ENCODE assay signal across 8 mouse cellular contexts in the genomic region with DNA sequence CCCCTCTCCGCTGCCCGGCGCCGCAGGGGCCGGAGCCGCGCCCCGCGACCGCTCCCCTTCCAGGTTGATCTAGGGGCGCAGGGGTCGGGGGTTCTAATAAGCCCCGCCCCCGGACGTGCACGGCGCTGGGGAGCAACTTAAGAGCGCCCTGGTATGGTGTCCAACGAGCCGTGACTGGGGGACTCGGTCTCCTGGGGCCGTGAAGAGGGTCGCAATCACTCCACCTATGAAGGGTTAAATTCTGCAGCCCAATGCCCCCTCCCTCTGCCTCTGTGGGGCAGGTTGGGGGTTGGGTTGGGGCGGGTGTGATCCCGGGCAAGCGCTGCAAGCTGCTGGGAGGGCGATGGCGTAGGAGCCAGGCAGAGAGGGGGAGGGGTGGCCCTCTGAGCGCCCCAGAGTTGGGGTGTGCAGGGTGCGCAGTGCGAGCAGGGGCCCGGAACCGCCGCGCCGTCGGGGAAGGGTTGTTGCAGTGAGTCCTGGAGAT. TPM values are rescaled to one million over a fixed set of nuclear protein-coding genes. Genes with fewer than 3 reads are reported as not detected.
DNase-seq lines count a peak whose midpoint lies in the region; ATAC-seq and TF ChIP-seq lines count a peak whose summit lies in the region.

No protein-coding gene starts in this region.

- 0 out of 2 replicates have a peak, but pooled peaks have one; percentile 9 for TF ChIP-seq POLR2A in brain, embryonic 14.5 days (IDR thresholded peaks at IDR 0.05; ENCODE audit: borderline replicate concordance, extremely low read depth, insufficient read depth, insufficient read length, poor library complexity, severe bottlenecking)

- peak; percentile 80 for ATAC-seq in forebrain, embryonic 11.5 days (replicated peaks; ENCODE audit: low FRiP score)
- peak; percentile 86 for ATAC-seq in heart, embryonic 16.5 days (replicated peaks; ENCODE audit: extremely low read depth, insufficient read depth, low FRiP score)
- peak; percentile 81 for ATAC-seq in liver, postnatal 0 days
- peak; percentile 72 for ATAC-seq in neural tube, embryonic 12.5 days (ENCODE audit: low FRiP score, low read depth)
- ATAC-seq in stomach, postnatal 0 days (ENCODE audit: low FRiP score, low TSS enrichment): peak; percentile 77

- H3K36me3 ChIP-seq in forebrain, embryonic 11.5 days (ENCODE audit: control insufficient read depth, insufficient read depth, low read length): no peaks in the 10 kb centered on the region
- H3K36me3 ChIP-seq in heart, embryonic 16.5 days (ENCODE audit: control insufficient read depth, insufficient read depth): no peaks in the 10 kb centered on the region
- 0 out of 2 replicates have a peak, but pooled peaks cover 2% of the 10 kb centered on the region for H3K36me3 ChIP-seq in liver, postnatal 0 days (replicated peaks; ENCODE audit: insufficient read depth, low read length)
- no peaks in the 10 kb centered on the region for H3K36me3 ChIP-seq in neural tube, embryonic 12.5 days
- H3K36me3 ChIP-seq in stomach, postnatal 0 days (ENCODE audit: control insufficient read depth, insufficient read depth, low read length): no peaks in the 10 kb centered on the region

- peak overlapping the region; percentile 88 for H3K4me2 ChIP-seq in forebrain, embryonic 11.5 days (ENCODE audit: low read depth, low read length, severe bottlenecking)
- H3K4me2 ChIP-seq in heart, embryonic 16.5 days (ENCODE audit: low read depth, low read length): peak overlapping the region; percentile 77
- peak overlapping the region; percentile 88 for H3K4me2 ChIP-seq in liver, postnatal 0 days (ENCODE audit: low read depth, low read length)
- peak overlapping the region; percentile 81 for H3K4me2 ChIP-seq in neural tube, embryonic 12.5 days (replicated peaks)
- peak overlapping the region; percentile 78 for H3K4me2 ChIP-seq in stomach, postnatal 0 days (replicated peaks; ENCODE audit: low read depth)

- peak; percentile 90 for DNase-seq in CD4-positive, CD25-positive, alpha-beta regulatory T cell, adult 2 months (ENCODE audit: low read depth, low spot score)
- peak; percentile 70 for DNase-seq in brain, embryonic 14.5 days (ENCODE audit: low read depth)
- DNase-seq in forebrain, embryonic 11.5 days (ENCODE audit: low spot score): peak; percentile 75
- peak; percentile 69 to 86 for DNase-seq in kidney, postnatal 25 days
- peak; percentile 77 for DNase-seq in liver, postnatal 0 days
- DNase-seq in stomach, postnatal 0 days (ENCODE audit: low spot score): peak; percentile 82

- no peak for TF ChIP-seq EP300 in liver, postnatal 0 days (IDR thresholded peaks at IDR 0.05; ENCODE audit: low read depth)
- TF ChIP-seq EP300 in stomach, postnatal 0 days (optimal IDR thresholded peaks at IDR 0.05): no peak

- H3K4me1 ChIP-seq in forebrain, embryonic 11.5 days (replicated peaks; ENCODE audit: control insufficient read depth, insufficient read depth, low read length): no peaks in the 10 kb centered on the region; the same call in 1 of the 2 replicates
- H3K4me1 ChIP-seq in heart, embryonic 16.5 days (ENCODE audit: control insufficient read depth, insufficient read depth, low read length): peaks cover 10% of the 10 kb centered on the region; the same call in 1 of the 2 replicates
- H3K4me1 ChIP-seq in liver, postnatal 0 days (ENCODE audit: insufficient read depth): peaks cover 11% of the 10 kb centered on the region
- peaks cover 17% of the 10 kb centered on the region for H3K4me1 ChIP-seq in neural tube, embryonic 12.5 days
- H3K4me1 ChIP-seq in stomach, postnatal 0 days (replicated peaks; ENCODE audit: control insufficient read depth, insufficient read depth): peaks cover 4% of the 10 kb centered on the region

- under 1% methylated on average over 37 of the region's 37 CpGs for WGBS in forebrain, embryonic 11.5 days
- WGBS in heart, embryonic 16.5 days: 1% methylated on average over 37 of the region's 37 CpGs
- WGBS in liver, postnatal 0 days (ENCODE audit: insufficient replicate concordance): 1% methylated on average over 35 of the region's 37 CpGs
- WGBS in neural tube, embryonic 12.5 days: under 1% methylated on average over 37 of the region's 37 CpGs
- WGBS in stomach, postnatal 0 days: 0% methylated on average over 34 of the region's 37 CpGs

- H3K4me3 ChIP-seq in forebrain, embryonic 11.5 days (ENCODE audit: low read depth, low read length): peak overlapping the region; percentile 81
- H3K4me3 ChIP-seq in heart, embryonic 16.5 days (ENCODE audit: low read length): peak overlapping the region; percentile 95
- H3K4me3 ChIP-seq in liver, postnatal 0 days (ENCODE audit: low read depth, low read length): peak overlapping the region; percentile 85
- peak overlapping the region; percentile 79 for H3K4me3 ChIP-seq in neural tube, embryonic 12.5 days
- H3K4me3 ChIP-seq in stomach, postnatal 0 days (ENCODE audit: low read depth, low read length): peak overlapping the region; percentile 93

- H3K27me3 ChIP-seq in forebrain, embryonic 11.5 days (ENCODE audit: control insufficient read depth, insufficient read depth, low read length): no peaks in the 10 kb centered on the region
- no peaks in the 10 kb centered on the region for H3K27me3 ChIP-seq in heart, embryonic 16.5 days (ENCODE audit: control insufficient read depth, insufficient read depth, low read length)
- H3K27me3 ChIP-seq in liver, postnatal 0 days (ENCODE audit: insufficient read depth, low read length): no peaks in the 10 kb centered on the region
- H3K27me3 ChIP-seq in neural tube, embryonic 12.5 days (replicated peaks): no peaks in the 10 kb centered on the region
- H3K27me3 ChIP-seq in stomach, postnatal 0 days (ENCODE audit: control insufficient read depth, insufficient read depth, low read length): no peaks in the 10 kb centered on the region

- H3K9ac ChIP-seq in forebrain, embryonic 11.5 days (ENCODE audit: low read length): peak overlapping the region; percentile 86
- peak overlapping the region; percentile 98 for H3K9ac ChIP-seq in heart, embryonic 16.5 days (ENCODE audit: low read length)
- H3K9ac ChIP-seq in liver, postnatal 0 days (replicated peaks): peak overlapping the region; percentile 89
- peak overlapping the region; percentile 92 for H3K9ac ChIP-seq in neural tube, embryonic 12.5 days
- peak overlapping the region; percentile 95 for H3K9ac ChIP-seq in stomach, postnatal 0 days (ENCODE audit: low read length)

- H3K9me3 ChIP-seq in forebrain, embryonic 11.5 days (ENCODE audit: control insufficient read depth, low read length): no peaks in the 10 kb centered on the region
- no peaks in the 10 kb centered on the region for H3K9me3 ChIP-seq in heart, embryonic 16.5 days (replicated peaks; ENCODE audit: control insufficient read depth, low read length)
- no peaks in the 10 kb centered on the region for H3K9me3 ChIP-seq in liver, postnatal 0 days (ENCODE audit: low read length)
- no peaks in the 10 kb centered on the region for H3K9me3 ChIP-seq in neural tube, embryonic 12.5 days
- H3K9me3 ChIP-seq in stomach, postnatal 0 days (ENCODE audit: control insufficient read depth, low read length): no peaks in the 10 kb centered on the region

- H3K27ac ChIP-seq in forebrain, embryonic 11.5 days (ENCODE audit: low read depth, low read length): no peak overlapping the region
- H3K27ac ChIP-seq in heart, embryonic 16.5 days (ENCODE audit: low read length): peak overlapping the region; percentile 93
- peak overlapping the region; percentile 91 for H3K27ac ChIP-seq in liver, postnatal 0 days (ENCODE audit: low read depth)
- peak overlapping the region; percentile 55; the same call in 1 of the 2 replicates for H3K27ac ChIP-seq in neural tube, embryonic 12.5 days
- H3K27ac ChIP-seq in stomach, postnatal 0 days (replicated peaks): peak overlapping the region; percentile 95

- no peak for TF ChIP-seq CTCF in brain, embryonic 14.5 days (IDR thresholded peaks at IDR 0.05; ENCODE audit: borderline replicate concordance, extremely low read depth, insufficient read depth, insufficient read length)
- TF ChIP-seq CTCF in liver, postnatal 0 days (IDR thresholded peaks at IDR 0.05; ENCODE audit: low read depth): no peak
- TF ChIP-seq CTCF in stomach, postnatal 0 days (IDR thresholded peaks at IDR 0.05; ENCODE audit: low read depth): no peak

RNA-seq across cellular contexts. Expression of gene Zbtb4, which starts 0.5 kb away (rescaled TPM):
- polyA plus RNA-seq in brain, embryonic 14.5 days (2012; rRNA removed): 10.0 and 12.1 TPM in 2 replicates
- polyA plus RNA-seq in forebrain, embryonic 11.5 days (2014; fragmentation: Nextera tagmentation; extraction: Ambion mirVana): 1.1 and 1.4 TPM in 2 replicates
- 3.6 TPM in 2 replicates for polyA plus RNA-seq in heart, embryonic 16.5 days (2015; fragmentation: Nextera tagmentation; extraction: Ambion mirVana)
- 0.67 and 0.75 TPM in 2 replicates for polyA plus RNA-seq in liver, postnatal 0 days (2015; fragmentation: Nextera tagmentation; extraction: Ambion mirVana)
- polyA plus RNA-seq in neural tube, embryonic 12.5 days (2016; fragmentation: Nextera tagmentation; extraction: Ambion mirVana): 2.3 and 2.4 TPM in 2 replicates
- polyA plus RNA-seq in stomach, postnatal 0 days (2015; fragmentation: Nextera tagmentation; extraction: Ambion mirVana): 2.6 and 2.7 TPM in 2 replicates

RNA-seq across cellular contexts. Expression of gene Slc35g3, which starts 4.4 kb away (rescaled TPM):
- polyA plus RNA-seq in brain, embryonic 14.5 days (2012; rRNA removed): 0.68 and 1.1 TPM in 2 replicates
- not detected in 2 replicates for polyA plus RNA-seq in forebrain, embryonic 11.5 days (2014; fragmentation: Nextera tagmentation; extraction: Ambion mirVana)
- polyA plus RNA-seq in heart, embryonic 16.5 days (2015; fragmentation: Nextera tagmentation; extraction: Ambion mirVana): 0.16 and 0.18 TPM in 2 replicates
- polyA plus RNA-seq in liver, postnatal 0 days (2015; fragmentation: Nextera tagmentation; extraction: Ambion mirVana): not detected in 2 replicates
- not detected in 2 replicates for polyA plus RNA-seq in neural tube, embryonic 12.5 days (2016; fragmentation: Nextera tagmentation; extraction: Ambion mirVana)
- polyA plus RNA-seq in stomach, postnatal 0 days (2015; fragmentation: Nextera tagmentation; extraction: Ambion mirVana): 0.11 TPM in 1 of 2 replicates, not detected in the other

RNA-seq across cellular contexts. Expression of gene Polr2a, which starts 7.7 kb away (rescaled TPM):
- polyA plus RNA-seq in brain, embryonic 14.5 days (2012; rRNA removed): 35.8 and 71.0 TPM in 2 replicates
- polyA plus RNA-seq in forebrain, embryonic 11.5 days (2014; fragmentation: Nextera tagmentation; extraction: Ambion mirVana): 61.2 and 65.7 TPM in 2 replicates
- polyA plus RNA-seq in heart, embryonic 16.5 days (2015; fragmentation: Nextera tagmentation; extraction: Ambion mirVana): 13.8 and 16.9 TPM in 2 replicates
- polyA plus RNA-seq in liver, postnatal 0 days (2015; fragmentation: Nextera tagmentation; extraction: Ambion mirVana): 6.6 and 6.8 TPM in 2 replicates
- polyA plus RNA-seq in neural tube, embryonic 12.5 days (2016; fragmentation: Nextera tagmentation; extraction: Ambion mirVana): 28.5 and 31.2 TPM in 2 replicates
- polyA plus RNA-seq in stomach, postnatal 0 days (2015; fragmentation: Nextera tagmentation; extraction: Ambion mirVana): 7.9 and 9.0 TPM in 2 replicates

RNA-seq across cellular contexts. Expression of gene Chrnb1, which starts 29.6 kb away (rescaled TPM):
- 3.0 and 4.2 TPM in 2 replicates for polyA plus RNA-seq in brain, embryonic 14.5 days (2012; rRNA removed)
- polyA plus RNA-seq in forebrain, embryonic 11.5 days (2014; fragmentation: Nextera tagmentation; extraction: Ambion mirVana): 0.73 and 1.1 TPM in 2 replicates
- 5.8 and 6.0 TPM in 2 replicates for polyA plus RNA-seq in heart, embryonic 16.5 days (2015; fragmentation: Nextera tagmentation; extraction: Ambion mirVana)
- 0.73 and 0.76 TPM in 2 replicates for polyA plus RNA-seq in liver, postnatal 0 days (2015; fragmentation: Nextera tagmentation; extraction: Ambion mirVana)
- polyA plus RNA-seq in neural tube, embryonic 12.5 days (2016; fragmentation: Nextera tagmentation; extraction: Ambion mirVana): 5.3 and 5.8 TPM in 2 replicates
- 4.3 and 5.0 TPM in 2 replicates for polyA plus RNA-seq in stomach, postnatal 0 days (2015; fragmentation: Nextera tagmentation; extraction: Ambion mirVana)

RNA-seq across cellular contexts. Expression of gene Fgf11, which starts 35.5 kb away (rescaled TPM):
- 20.4 and 20.9 TPM in 2 replicates for polyA plus RNA-seq in brain, embryonic 14.5 days (2012; rRNA removed)
- polyA plus RNA-seq in forebrain, embryonic 11.5 days (2014; fragmentation: Nextera tagmentation; extraction: Ambion mirVana): 1.3 and 1.7 TPM in 2 replicates
- polyA plus RNA-seq in heart, embryonic 16.5 days (2015; fragmentation: Nextera tagmentation; extraction: Ambion mirVana): 2.2 and 3.0 TPM in 2 replicates
- polyA plus RNA-seq in liver, postnatal 0 days (2015; fragmentation: Nextera tagmentation; extraction: Ambion mirVana): 0.04 and 0.07 TPM in 2 replicates
- 4.1 and 5.6 TPM in 2 replicates for polyA plus RNA-seq in neural tube, embryonic 12.5 days (2016; fragmentation: Nextera tagmentation; extraction: Ambion mirVana)
- polyA plus RNA-seq in stomach, postnatal 0 days (2015; fragmentation: Nextera tagmentation; extraction: Ambion mirVana): 0.67 and 0.90 TPM in 2 replicates
